Mouse (Mus musculus): ENCODE measurements around the gene Klhl8. TPM values are rescaled to one million over a fixed set of nuclear protein-coding genes. Genes with fewer than 3 reads are reported as not detected.
A peak's percentile ranks its signal among the peaks of the same experiment; 100 is the strongest.

Klhl8 gene
- polyA plus RNA-seq, 1 experiment from 2014 or later, result 6.7 TPM

GRCm38 (mm10) chr5:103813997-103814542 is 97.0 kb downstream of the Klhl8 start:
- Histone ChIP-seq H3K4me3 (ENCODE audit: low read length) (no peak overlapping the region), H3K27me3 (replicated peaks; ENCODE audit: control insufficient read depth, insufficient read depth, low read length) (no peaks in the 10 kb centered on the region), H3K4me1 (ENCODE audit: control insufficient read depth, insufficient read depth, low read length) (peaks cover 13% of the 10 kb centered on the region), H3K9ac (ENCODE audit: low read depth, low read length) (no peak overlapping the region), H3K4me2 (ENCODE audit: low read depth, low read length) (no peak overlapping the region), H3K27ac (ENCODE audit: low read length) (peak overlapping the region; percentile 57; the same call in 1 of the 2 replicates), H3K36me3 (ENCODE audit: control insufficient read depth, insufficient read depth, low read length) (no peaks in the 10 kb centered on the region), H3K9me3 (ENCODE audit: control insufficient read depth, low read length) (no peaks in the 10 kb centered on the region)
- ATAC-seq, result no peak
- WGBS, result 77% methylated on average over 12 of the region's 12 CpGs

GRCm38 (mm10) chr5:103813291-103813690 is 97.8 kb downstream of the Klhl8 start:
- ATAC-seq, result no peak
- no peak overlapping the region for H3K27ac ChIP-seq (ENCODE audit: low read length)
- H3K9ac ChIP-seq (ENCODE audit: low read depth, low read length), result no peak overlapping the region
- no peaks in the 10 kb centered on the region for H3K27me3 ChIP-seq (replicated peaks; ENCODE audit: control insufficient read depth, insufficient read depth, low read length)
- H3K4me2 ChIP-seq (ENCODE audit: low read depth, low read length), result no peak overlapping the region
- H3K36me3 ChIP-seq (ENCODE audit: control insufficient read depth, insufficient read depth, low read length), result no peaks in the 10 kb centered on the region
- H3K9me3 ChIP-seq (ENCODE audit: control insufficient read depth, low read length), result no peaks in the 10 kb centered on the region
- peaks cover 13% of the 10 kb centered on the region for H3K4me1 ChIP-seq (ENCODE audit: control insufficient read depth, insufficient read depth, low read length)
- 76% methylated on average over 5 of the region's 5 CpGs for WGBS
- H3K4me3 ChIP-seq (ENCODE audit: low read length), result no peak overlapping the region

Other genes starting within 250 kb of the Klhl8 start
- gene Aff1, start 218.9 kb downstream of the Klhl8 start, polyA plus RNA-seq (2015; fragmentation: Nextera tagmentation; extraction: Ambion mirVana), result 3.9 and 5.2 TPM in 2 replicates
- gene Hsd17b13, start 66.2 kb upstream of the Klhl8 start, polyA plus RNA-seq (2015; fragmentation: Nextera tagmentation; extraction: Ambion mirVana), result 36.9 and 49.5 TPM in 2 replicates
- 10.6 and 10.7 TPM in 2 replicates for gene Hsd17b11, start 110.7 kb upstream of the Klhl8 start, polyA plus RNA-seq (2015; fragmentation: Nextera tagmentation; extraction: Ambion mirVana)
- 61.0 and 61.8 TPM in 2 replicates for gene Nudt9, start 135.0 kb upstream of the Klhl8 start, polyA plus RNA-seq (2015; fragmentation: Nextera tagmentation; extraction: Ambion mirVana)
- not detected in 2 replicates for gene Gm17660, start 166.3 kb upstream of the Klhl8 start, polyA plus RNA-seq (2015; fragmentation: Nextera tagmentation; extraction: Ambion mirVana)
- gene Sparcl1, start 202.5 kb upstream of the Klhl8 start, polyA plus RNA-seq (2015; fragmentation: Nextera tagmentation; extraction: Ambion mirVana), result 191 and 194 TPM in 2 replicates

Measured in intestine, embryonic 16.5 days (tissue).